Mouse (Mus musculus) heart, postnatal 10 days (tissue): Measurements from ENCODE around the gene Tnpo2. TPM values are rescaled to one million over a fixed set of nuclear protein-coding genes. Genes with fewer than 3 reads are reported as not detected.
A peak's percentile ranks its signal among the peaks of the same experiment; 100 is the strongest.

Experiments
- DNase-seq, 2 experiments: peaks; one replicate each; pipeline ENCODE4 v3.0.0; 2021
- intact Hi-C: fragments of 180-260 bp; cut with DNase I; formaldehyde crosslinking; loops from one replicate; pipeline ENCODE4 v1.15.1; 2025
- total RNA-seq, 2 experiments: library from RNA; stranded (reverse); gene quantifications; 2 replicates each; pipeline ENCODE4 v1.2.3; 2021

Gene Tnpo2
- total RNA-seq, 2 experiments from 2014 or later, result 32.2 to 39.6 TPM

GRCm38 (mm10) chr8:85026670-85027515 lies 9.8 kb upstream of the Tnpo2 start, which contains the start of gene Trir:
Gene Trir (plus strand): TSS chr8:85026823.
- intact Hi-C loops, result loop anchor here (1.0 kb wide), 1 partner anchor 9 kb away; the partner anchor contains the start of gene Tnpo2
- peak; percentile 98 to 99 for DNase-seq

- DNase-seq, result peak in 1 of 2 experiments; percentile 23
- intact Hi-C loops, result loop anchor here (1.0 kb wide), 1 partner anchor 9 kb away; the partner anchor contains the start of gene Tnpo2
Observed at GRCm38 (mm10) chr8:85027516-85027855, 9.2 kb upstream of the Tnpo2 start.

- intact Hi-C loops, result loop anchor here (1.0 kb wide), 1 partner anchor 8 kb away; the partner anchor contains the start of gene Tnpo2
- no peak for DNase-seq
Observed at GRCm38 (mm10) chr8:85027922-85028321, 8.8 kb upstream of the Tnpo2 start.

- intact Hi-C loops, result no loop called here
- no peak for DNase-seq
Observed at GRCm38 (mm10) chr8:85029271-85029670, 7.4 kb upstream of the Tnpo2 start.

GRCm38 (mm10) chr8:85032622-85033311 lies 3.9 kb upstream of the Tnpo2 start:
- intact Hi-C loops, result no loop called here

GRCm38 (mm10) chr8:85033867-85034266 lies 2.8 kb upstream of the Tnpo2 start:
- intact Hi-C loops, result no loop called here
- DNase-seq, result no peak

More at GRCm38 (mm10) chr8:85032622-85033311, 3.9 kb upstream of the Tnpo2 start:
- no peak for DNase-seq

- peak; percentile 71 to 80 for DNase-seq
- intact Hi-C loops, result no loop called here
Observed at GRCm38 (mm10) chr8:85034764-85035163, 2.0 kb upstream of the Tnpo2 start.

- no peak for DNase-seq
- intact Hi-C loops, result no loop called here
Observed at GRCm38 (mm10) chr8:85035165-85035727, 1.5 kb upstream of the Tnpo2 start.

GRCm38 (mm10) chr8:85035728-85036310 lies 896 bp upstream of the Tnpo2 start:
- peak; percentile 32 to 55 for DNase-seq
- intact Hi-C loops, result loop anchor here (1.0 kb wide), 1 partner anchor 9 kb away; no protein-coding TSS in a partner anchor

- DNase-seq, result no peak
- intact Hi-C loops, result loop anchor here (1.0 kb wide), 1 partner anchor 9 kb away; no protein-coding TSS in a partner anchor
Observed at GRCm38 (mm10) chr8:85036381-85036717, 366 bp upstream of the Tnpo2 start.

- DNase-seq, result no peak
Observed at GRCm38 (mm10) chr8:85037366-85037680, 608 bp downstream of the Tnpo2 start.

GRCm38 (mm10) chr8:85037681-85038531 lies 1.2 kb downstream of the Tnpo2 start:
- intact Hi-C loops, result no loop called here

More at GRCm38 (mm10) chr8:85037366-85037680, 608 bp downstream of the Tnpo2 start:
- intact Hi-C loops, result no loop called here

GRCm38 (mm10) chr8:85043619-85044018 lies 6.9 kb downstream of the Tnpo2 start:
- intact Hi-C loops, result no loop called here
- DNase-seq, result no peak

More at GRCm38 (mm10) chr8:85037681-85038531, 1.2 kb downstream of the Tnpo2 start:
- DNase-seq, result peak; percentile 50 to 65

- no peak for DNase-seq
- intact Hi-C loops, result no loop called here
Observed at GRCm38 (mm10) chr8:85057367-85057766, 20.7 kb downstream of the Tnpo2 start.

GRCm38 (mm10) chr8:85059879-85060616 lies 23.3 kb downstream of the Tnpo2 start, which contains the start of gene Fbxw9:
Gene Fbxw9 (plus strand): TSS chr8:85060055.
- DNase-seq, result peak; percentile 93 to 95
- intact Hi-C loops, result no loop called here

GRCm38 (mm10) chr8:85062603-85063002 lies 25.9 kb downstream of the Tnpo2 start:
- intact Hi-C loops, result no loop called here
- DNase-seq, result no peak

- DNase-seq, result no peak
- intact Hi-C loops, result no loop called here
Observed at GRCm38 (mm10) chr8:85065213-85065612, 28.5 kb downstream of the Tnpo2 start.

GRCm38 (mm10) chr8:85067155-85067554 lies 30.4 kb downstream of the Tnpo2 start:
- intact Hi-C loops, result no loop called here
- no peak for DNase-seq

GRCm38 (mm10) chr8:85067982-85068381 lies 31.3 kb downstream of the Tnpo2 start, which contains the start of gene Gm5741:
Gene Gm5741 (minus strand): TSS chr8:85067982.
- DNase-seq, result no peak
- intact Hi-C loops, result no loop called here
